In genomic region chr8:122467816-122468215, GRCm38 (mm10) we compare ENCODE assay signal across 28 mouse cellular contexts. TPM values are rescaled to one million over a fixed set of nuclear protein-coding genes. Genes with fewer than 3 reads are reported as not detected.
DNase-seq lines count a peak whose midpoint lies in the region; TF ChIP-seq lines count a peak whose summit lies in the region.
"Had no signal": no experiment of that assay in that cellular context is flagged by ENCODE, and none has a peak within 500 bp of the region (broad histone marks: within the 10 kb centered on the region; RNA-seq: fewer than 3 reads in every experiment).

No protein-coding gene starts in this region.

- no peak for TF ChIP-seq CTCF in thymus, adult 2 months (IDR thresholded peaks at IDR 0.05; ENCODE audit: borderline replicate concordance, control insufficient read depth, extremely low read depth, insufficient read depth, low read length, poor library complexity)
- TF ChIP-seq CTCF in cerebellum, adult 2 months (IDR thresholded peaks at IDR 0.05; ENCODE audit: borderline replicate concordance, insufficient read depth, low read depth, low read length): no peak
- no peak for TF ChIP-seq CTCF in layer of hippocampus, adult 2 months (conservative IDR thresholded peaks at IDR 0.05)

- peak; percentile 24 for DNase-seq in brain, adult 2 months (ENCODE audit: low read depth, low spot score)
- peak; percentile 61 for DNase-seq in thymus, adult 2 months
- DNase-seq in thymus, postnatal 14 days: peak; percentile 79
- DNase-seq in thymus, postnatal 4 days: peak; percentile 76
- no peak for DNase-seq in cerebellum, adult 2 months
- DNase-seq in adrenal gland, postnatal 14 days: no peak
- DNase-seq in layer of hippocampus, adult 2 months (ENCODE audit: low spot score in 2 of 2): no peak
- DNase-seq: adrenal gland, adult 2 months; adrenal gland, postnatal 36 days; cerebellum, adult 11-12 months; cerebellum, adult 9-10 months; cerebellum, postnatal 14 days; gastrocnemius, postnatal 25 days; heart, adult 18-20 months; heart, postnatal 10 days; heart, postnatal 36 days had no signal

- no peak for TF ChIP-seq POLR2A in thymus, adult 2 months (IDR thresholded peaks at IDR 0.05; ENCODE audit: control insufficient read depth, extremely low read depth, insufficient read depth, low read length, poor library complexity)
- TF ChIP-seq POLR2A in cerebellum, adult 2 months (IDR thresholded peaks at IDR 0.05; ENCODE audit: borderline replicate concordance, insufficient read depth, low read length): no peak

- H3K4me3 ChIP-seq in thymus, adult 2 months (ENCODE audit: control insufficient read depth, insufficient read depth, low read length): no peak overlapping the region
- H3K4me3 ChIP-seq in cerebellum, adult 2 months (replicated peaks; ENCODE audit: insufficient read depth, low read depth, low read length): no peak overlapping the region
- no peak overlapping the region for H3K4me3 ChIP-seq in layer of hippocampus, adult 2 months
- H3K4me3 ChIP-seq: embryonic facial prominence, embryonic 12.5 days; embryonic facial prominence, embryonic 15.5 days; forebrain, embryonic 15.5 days; heart, embryonic 12.5 days; heart, embryonic 15.5 days; hindbrain, embryonic 10.5 days; hindbrain, embryonic 13.5 days had no signal

- no peak overlapping the region; the same call in 1 of the 2 replicates for H3K27ac ChIP-seq in thymus, adult 2 months (ENCODE audit: control insufficient read depth, insufficient read depth, low read length)
- H3K27ac ChIP-seq in cerebellum, adult 2 months (ENCODE audit: insufficient read depth, low read length): no peak overlapping the region
- no peak overlapping the region for H3K27ac ChIP-seq in layer of hippocampus, adult 2 months
- H3K27ac ChIP-seq: embryonic facial prominence, embryonic 12.5 days; embryonic facial prominence, embryonic 15.5 days; forebrain, embryonic 15.5 days; heart, embryonic 15.5 days; hindbrain, embryonic 10.5 days; hindbrain, embryonic 13.5 days had no signal

- 36% methylated on average over 13 of the region's 13 CpGs for WGBS in thymus, adult 2 months
- WGBS in cerebellum, adult 2 months: 76% methylated on average over 13 of the region's 13 CpGs

- H3K36me3 ChIP-seq in thymus, adult 2 months (ENCODE audit: control insufficient read depth, insufficient read depth, low read length): peaks cover 17% of the 10 kb centered on the region

- peaks cover 70% of the 10 kb centered on the region for H3K4me1 ChIP-seq in thymus, adult 2 months (replicated peaks; ENCODE audit: control insufficient read depth, insufficient read depth, low read length)
- no peaks in the 10 kb centered on the region for H3K4me1 ChIP-seq in cerebellum, adult 2 months (ENCODE audit: control insufficient read depth, insufficient read depth, low read length)
- H3K4me1 ChIP-seq: embryonic facial prominence, embryonic 12.5 days; embryonic facial prominence, embryonic 15.5 days; forebrain, embryonic 15.5 days; hindbrain, embryonic 13.5 days had no signal

- no peaks in the 10 kb centered on the region for H3K27me3 ChIP-seq in thymus, adult 2 months (ENCODE audit: control insufficient read depth, insufficient read depth, low read length)
- H3K27me3 ChIP-seq in cerebellum, adult 2 months (ENCODE audit: control insufficient read depth, insufficient read depth, low read length): no peaks in the 10 kb centered on the region
- H3K27me3 ChIP-seq: heart, embryonic 12.5 days; heart, embryonic 15.5 days had no signal

RNA-seq across cellular contexts. Expression of gene Snai3, which starts 7.3 kb away (rescaled TPM):
- polyA plus RNA-seq in thymus, adult 2 months (2012; rRNA removed): 47.1 and 51.1 TPM in 2 replicates
- 0.13 TPM in 1 of 2 replicates, not detected in the other for polyA plus RNA-seq in cerebellum, adult 2 months (2012; rRNA removed)
- total RNA-seq in adrenal gland, postnatal 14 days (2021): 0.45 TPM in 1 of 2 replicates, not detected in the other
- not detected for total RNA-seq in layer of hippocampus, adult 2 months (2021)
- total RNA-seq: adrenal gland, adult 2 months; adrenal gland, postnatal 36 days; MEL had no signal
- polyA plus RNA-seq: brain, embryonic 14.5 days; forebrain, embryonic 11.5 days; forebrain, embryonic 15.5 days; hindbrain, embryonic 10.5 days; hindbrain, embryonic 13.5 days; hindbrain, embryonic 16.5 days had no signal

RNA-seq across cellular contexts. Expression of gene Rnf166, which starts 8.0 kb away (rescaled TPM):
- 273 and 296 TPM in 2 replicates for polyA plus RNA-seq in thymus, adult 2 months (2012; rRNA removed)
- 65.9 and 69.4 TPM in 2 replicates for polyA plus RNA-seq in cerebellum, adult 2 months (2012; rRNA removed)
- 37.9 and 38.5 TPM in 2 replicates for total RNA-seq in adrenal gland, postnatal 14 days (2021)
- 10 to 100 TPM; 32.7 to 39.5 TPM for total RNA-seq in layer of hippocampus, adult 2 months (2021)

RNA-seq across cellular contexts. Expression of gene Ctu2, which starts 8.1 kb away (rescaled TPM):
- polyA plus RNA-seq in thymus, adult 2 months (2012; rRNA removed): 118 and 136 TPM in 2 replicates
- 45.0 and 49.7 TPM in 2 replicates for polyA plus RNA-seq in cerebellum, adult 2 months (2012; rRNA removed)
- total RNA-seq in adrenal gland, postnatal 14 days (2021): 21.3 and 23.0 TPM in 2 replicates
- total RNA-seq in layer of hippocampus, adult 2 months (2021): 10 to 100 TPM; 22.8 to 23.7 TPM

RNA-seq across cellular contexts. Expression of gene Mvd, which starts 24.6 kb away (rescaled TPM):
- 25.0 and 26.2 TPM in 2 replicates for polyA plus RNA-seq in thymus, adult 2 months (2012; rRNA removed)
- 43.6 and 45.2 TPM in 2 replicates for polyA plus RNA-seq in cerebellum, adult 2 months (2012; rRNA removed)
- 10.6 and 13.3 TPM in 2 replicates for total RNA-seq in adrenal gland, postnatal 14 days (2021)
- 10 to 100 TPM; 16.7 to 17.6 TPM for total RNA-seq in layer of hippocampus, adult 2 months (2021)

RNA-seq across cellular contexts. Expression of gene Cyba, which starts 35.1 kb away (rescaled TPM):
- polyA plus RNA-seq in thymus, adult 2 months (2012; rRNA removed): 671 and 705 TPM in 2 replicates
- 12.0 and 15.5 TPM in 2 replicates for polyA plus RNA-seq in cerebellum, adult 2 months (2012; rRNA removed)
- total RNA-seq in adrenal gland, postnatal 14 days (2021): 25.5 and 47.7 TPM in 2 replicates
- 10 to 100 TPM in 1 of 2 experiments, 1 to 10 TPM in 1; 10.0 to 10.7 TPM for total RNA-seq in layer of hippocampus, adult 2 months (2021)
- polyA plus RNA-seq: C2C12 had no signal

Comparison
In these comparisons a context has a peak if more than half of its experiments do, and no peak if none do; other contexts are left out.
1. DNase-seq: peak in brain, adult 2 months (single experiment), thymus, adult 2 months (single experiment), thymus, postnatal 14 days (single experiment) and thymus, postnatal 4 days (single experiment); none in cerebellum, adult 2 months (0 of 2), adrenal gland, postnatal 14 days (single experiment) and layer of hippocampus, adult 2 months (0 of 2).